Mouse (Mus musculus): ENCODE measurements at regions not wholly inside any gene's neighbourhood (a gene's known extent, or its start where the extent isn't known, plus 50 kb on each side); places are given as distances from the start of the nearest gene placed in this dataset.

DNA sequence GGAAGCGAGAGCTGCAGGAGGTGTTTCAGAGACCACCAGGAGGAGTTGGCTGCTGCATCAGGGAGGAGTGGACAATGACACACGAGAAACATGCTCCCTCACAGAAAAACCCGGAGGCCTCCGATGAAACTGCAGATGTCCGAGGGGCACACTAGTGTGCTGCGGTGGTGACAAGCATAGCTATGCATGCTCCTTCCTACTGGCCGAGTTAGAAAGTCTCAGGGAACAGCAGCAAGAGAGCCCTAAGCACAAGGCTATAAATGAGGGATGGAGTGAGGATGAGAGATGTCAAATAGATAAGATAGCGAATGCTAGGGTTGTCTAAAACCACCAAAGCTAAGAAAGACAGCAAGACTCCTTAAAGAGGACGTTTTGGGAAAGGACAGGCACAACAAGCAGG, 328.4 kb upstream of the Adgrl2 start:
- no peak for TF ChIP-seq POLR2A (IDR thresholded peaks at IDR 0.05; ENCODE audit: insufficient read depth, low read length)
- no peak for TF ChIP-seq CTCF (IDR thresholded peaks at IDR 0.05; ENCODE audit: low read depth, low read length)
